Comparison of ENCODE assay signal across 12 mouse cellular contexts in genomic region chr1:136540407-136540895, GRCm38 (mm10).
DNase-seq lines count a peak whose midpoint lies in the region; ATAC-seq and TF ChIP-seq lines count a peak whose summit lies in the region.
"Had no signal": no experiment of that assay in that cellular context is flagged by ENCODE, and none has a peak within 500 bp of the region (broad histone marks: within the 10 kb centered on the region; RNA-seq: fewer than 3 reads in every experiment).

No protein-coding gene starts in this region.

- no peak overlapping the region for H3K4me2 ChIP-seq in midbrain, embryonic 11.5 days
- no peak overlapping the region for H3K4me2 ChIP-seq in midbrain, postnatal 0 days (ENCODE audit: low read depth, low read length, poor library complexity, severe bottlenecking)
- H3K4me2 ChIP-seq in heart, embryonic 16.5 days (ENCODE audit: low read depth, low read length) = peak overlapping the region; percentile 38
- H3K4me2 ChIP-seq in stomach, postnatal 0 days (replicated peaks; ENCODE audit: low read depth) = no peak overlapping the region

- ATAC-seq in midbrain, embryonic 11.5 days (ENCODE audit: low FRiP score) = no peak
- ATAC-seq in midbrain, postnatal 0 days (ENCODE audit: low FRiP score) = no peak
- peak; percentile 18; the same call in 1 of the 2 replicates for ATAC-seq in heart, embryonic 16.5 days (replicated peaks; ENCODE audit: extremely low read depth, insufficient read depth, low FRiP score)
- peak; percentile 63; the same call in 1 of the 2 replicates for ATAC-seq in stomach, postnatal 0 days (ENCODE audit: low FRiP score, low TSS enrichment)

- H3K36me3 ChIP-seq in midbrain, embryonic 11.5 days (ENCODE audit: control insufficient read depth, insufficient read depth, low read length) = no peaks in the 10 kb centered on the region
- H3K36me3 ChIP-seq in midbrain, postnatal 0 days (ENCODE audit: insufficient read depth, low read length) = no peaks in the 10 kb centered on the region
- no peaks in the 10 kb centered on the region for H3K36me3 ChIP-seq in heart, embryonic 16.5 days (ENCODE audit: control insufficient read depth, insufficient read depth)
- no peaks in the 10 kb centered on the region for H3K36me3 ChIP-seq in stomach, postnatal 0 days (ENCODE audit: control insufficient read depth, insufficient read depth, low read length)
- H3K36me3 ChIP-seq in forebrain, embryonic 10.5 days (replicated peaks) = peaks cover 15% of the 10 kb centered on the region

- DNase-seq in embryo, embryonic 11 days = peak; percentile 18
- DNase-seq in embryo, embryonic 10.5 days (ENCODE audit: low spot score) = no peak
- peak; percentile 85 for DNase-seq in midbrain, embryonic 11.5 days (ENCODE audit: low spot score, missing footprints)
- DNase-seq in midbrain, postnatal 0 days (ENCODE audit: low spot score) = no peak
- peak; percentile 23 for DNase-seq in stomach, postnatal 0 days (ENCODE audit: low spot score)
- DNase-seq in left cerebral cortex, postnatal 25 days (ENCODE audit: low spot score in 2 of 2) = no peak
- DNase-seq in forebrain, embryonic 10.5 days (ENCODE audit: extremely low spot score, low spot score) = no peak
- DNase-seq: cerebellum, adult 2 months; layer of hippocampus, adult 9-11 months; thymus, postnatal 4 days had no signal

- H3K27ac ChIP-seq in midbrain, embryonic 11.5 days (ENCODE audit: low read depth, low read length) = no peak overlapping the region
- no peak overlapping the region for H3K27ac ChIP-seq in midbrain, postnatal 0 days (ENCODE audit: low read depth, low read length)
- no peak overlapping the region for H3K27ac ChIP-seq in heart, embryonic 16.5 days (ENCODE audit: low read length)
- H3K27ac ChIP-seq in stomach, postnatal 0 days (replicated peaks) = peak overlapping the region; percentile 82; the same call in 1 of the 2 replicates
- no peak overlapping the region for H3K27ac ChIP-seq in forebrain, embryonic 10.5 days

- TF ChIP-seq CTCF in midbrain, postnatal 0 days (IDR thresholded peaks at IDR 0.05) = no peak
- no peak for TF ChIP-seq CTCF in stomach, postnatal 0 days (IDR thresholded peaks at IDR 0.05; ENCODE audit: low read depth)

- intact Hi-C loops in left cerebral cortex, postnatal 25 days (cut with DNase I) = no loop called here

- peak; percentile 46 for TF ChIP-seq EP300 in stomach, postnatal 0 days (optimal IDR thresholded peaks at IDR 0.05)

- no peak overlapping the region for H3K9ac ChIP-seq in midbrain, embryonic 11.5 days (ENCODE audit: low read length)
- H3K9ac ChIP-seq in midbrain, postnatal 0 days (replicated peaks; ENCODE audit: low read length, poor library complexity, severe bottlenecking) = no peak overlapping the region
- peak overlapping the region; percentile 8; the same call in 1 of the 2 replicates for H3K9ac ChIP-seq in heart, embryonic 16.5 days (ENCODE audit: low read length)
- no peak overlapping the region for H3K9ac ChIP-seq in stomach, postnatal 0 days (ENCODE audit: low read length)

- 32% methylated on average over 9 of the region's 9 CpGs for WGBS in midbrain, embryonic 11.5 days
- 20% methylated on average over 9 of the region's 9 CpGs for WGBS in midbrain, postnatal 0 days
- WGBS in heart, embryonic 16.5 days = 27% methylated on average over 9 of the region's 9 CpGs
- 23% methylated on average over 9 of the region's 9 CpGs for WGBS in stomach, postnatal 0 days
- 56% methylated on average over 9 of the region's 9 CpGs for WGBS in forebrain, embryonic 10.5 days

- H3K9me3 ChIP-seq in midbrain, embryonic 11.5 days (ENCODE audit: control insufficient read depth, low read length) = no peaks in the 10 kb centered on the region; the same call in 1 of the 2 replicates
- H3K9me3 ChIP-seq in midbrain, postnatal 0 days (ENCODE audit: low read length) = no peaks in the 10 kb centered on the region
- H3K9me3 ChIP-seq in heart, embryonic 16.5 days (replicated peaks; ENCODE audit: control insufficient read depth, low read length) = peaks cover 4% of the 10 kb centered on the region; the same call in 1 of the 2 replicates
- no peaks in the 10 kb centered on the region for H3K9me3 ChIP-seq in stomach, postnatal 0 days (ENCODE audit: control insufficient read depth, low read length)
- peaks cover 10% of the 10 kb centered on the region; the same call in 1 of the 2 replicates for H3K9me3 ChIP-seq in forebrain, embryonic 10.5 days

- H3K27me3 ChIP-seq in midbrain, embryonic 11.5 days (ENCODE audit: control insufficient read depth, insufficient read depth, low read length) = no peaks in the 10 kb centered on the region
- H3K27me3 ChIP-seq in midbrain, postnatal 0 days (ENCODE audit: insufficient read depth, low read length) = no peaks in the 10 kb centered on the region
- no peaks in the 10 kb centered on the region for H3K27me3 ChIP-seq in heart, embryonic 16.5 days (ENCODE audit: control insufficient read depth, insufficient read depth, low read length)
- no peaks in the 10 kb centered on the region for H3K27me3 ChIP-seq in stomach, postnatal 0 days (ENCODE audit: control insufficient read depth, insufficient read depth, low read length)
- no peaks in the 10 kb centered on the region for H3K27me3 ChIP-seq in forebrain, embryonic 10.5 days (ENCODE audit: poor library complexity, severe bottlenecking)

- H3K4me3 ChIP-seq in midbrain, embryonic 11.5 days (ENCODE audit: low read depth, low read length) = no peak overlapping the region
- no peak overlapping the region for H3K4me3 ChIP-seq in midbrain, postnatal 0 days (ENCODE audit: low read depth, low read length)
- H3K4me3 ChIP-seq in heart, embryonic 16.5 days (ENCODE audit: low read length) = no peak overlapping the region
- H3K4me3 ChIP-seq in stomach, postnatal 0 days (ENCODE audit: low read depth, low read length) = no peak overlapping the region
- no peak overlapping the region for H3K4me3 ChIP-seq in forebrain, embryonic 10.5 days
- H3K4me3 ChIP-seq: megakaryocyte, embryonic 14.5 days had no signal

- H3K4me1 ChIP-seq in midbrain, embryonic 11.5 days (ENCODE audit: control insufficient read depth, insufficient read depth, low read length) = peaks cover 4% of the 10 kb centered on the region
- H3K4me1 ChIP-seq in midbrain, postnatal 0 days (ENCODE audit: insufficient read depth, low read length) = no peaks in the 10 kb centered on the region
- peaks cover 9% of the 10 kb centered on the region for H3K4me1 ChIP-seq in heart, embryonic 16.5 days (ENCODE audit: control insufficient read depth, insufficient read depth, low read length)
- 0 out of 2 replicates have a peak, but pooled peaks cover 3% of the 10 kb centered on the region for H3K4me1 ChIP-seq in stomach, postnatal 0 days (replicated peaks; ENCODE audit: control insufficient read depth, insufficient read depth)
- peaks cover 14% of the 10 kb centered on the region for H3K4me1 ChIP-seq in forebrain, embryonic 10.5 days
- H3K4me1 ChIP-seq: megakaryocyte, embryonic 14.5 days had no signal

Comparison
In these comparisons a context has a peak if more than half of its experiments do, and no peak if none do; other contexts are left out.
1. DNase-seq: peak in embryo, embryonic 11 days (single experiment), midbrain, embryonic 11.5 days (single experiment) and stomach, postnatal 0 days (single experiment); none in embryo, embryonic 10.5 days (single experiment), midbrain, postnatal 0 days (single experiment), left cerebral cortex, postnatal 25 days (0 of 2) and forebrain, embryonic 10.5 days (single experiment).
2. ATAC-seq: peak in heart, embryonic 16.5 days (single experiment) and stomach, postnatal 0 days (single experiment); none in midbrain, embryonic 11.5 days (single experiment) and midbrain, postnatal 0 days (single experiment).